Mouse (Mus musculus) A20 (cell line): ENCODE data around the gene Vmn1r82.

Experiments
- DNase-seq: peaks from one replicate; pipeline ENCODE4 v3.0.0-alpha.2; 2011; ENCODE audit warnings: low read depth, low spot score

Vmn1r82 gene

DNA sequence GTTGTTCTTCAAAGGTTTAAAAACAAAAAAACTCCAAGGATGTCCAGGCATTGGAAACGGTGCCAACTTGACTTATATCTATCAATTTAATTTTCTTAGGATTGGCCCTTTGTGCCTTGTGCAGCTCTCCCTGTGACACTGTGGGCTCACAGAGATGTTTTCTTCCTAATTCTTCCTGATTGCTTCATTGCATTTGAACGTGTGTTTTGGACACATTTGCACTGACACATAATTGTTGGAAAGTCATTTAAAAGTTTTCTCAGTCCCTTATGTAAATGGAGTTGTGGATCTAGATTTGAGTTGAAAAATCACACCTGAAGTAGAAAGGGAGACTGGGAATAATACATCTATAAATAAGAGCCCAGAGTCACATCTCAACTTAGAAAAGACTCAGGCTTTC is at the start of gene Vmn1r82:
TSS of gene Vmn1r82 (plus strand) at position 301 of the 400 bp plus-strand sequence.
- DNase-seq: no peak

DNA sequence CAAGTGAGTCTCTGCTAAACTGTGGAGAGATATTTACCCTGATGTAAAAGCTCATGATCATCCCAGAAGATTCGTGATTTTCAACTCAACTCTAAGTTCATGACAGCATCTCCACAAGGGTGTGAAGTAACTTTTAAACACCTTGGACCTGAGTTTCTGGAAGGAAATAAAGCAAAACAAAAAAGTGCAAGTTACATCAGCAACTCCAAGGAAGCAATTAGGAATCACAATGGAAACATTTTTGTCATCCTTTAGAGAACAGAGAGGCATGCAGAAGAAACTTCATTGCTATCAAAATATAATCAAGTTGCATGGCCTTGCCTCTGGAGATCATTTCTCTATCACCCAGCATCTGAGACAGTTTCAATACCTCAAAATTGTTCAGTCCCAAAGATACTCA is 32.1 kb upstream of the Vmn1r82 start, which contains the start of gene Vmn1r81:
TSS of gene Vmn1r81 (minus strand) at position 101 of the 400 bp plus-strand sequence.
- no peak for DNase-seq

DNA sequence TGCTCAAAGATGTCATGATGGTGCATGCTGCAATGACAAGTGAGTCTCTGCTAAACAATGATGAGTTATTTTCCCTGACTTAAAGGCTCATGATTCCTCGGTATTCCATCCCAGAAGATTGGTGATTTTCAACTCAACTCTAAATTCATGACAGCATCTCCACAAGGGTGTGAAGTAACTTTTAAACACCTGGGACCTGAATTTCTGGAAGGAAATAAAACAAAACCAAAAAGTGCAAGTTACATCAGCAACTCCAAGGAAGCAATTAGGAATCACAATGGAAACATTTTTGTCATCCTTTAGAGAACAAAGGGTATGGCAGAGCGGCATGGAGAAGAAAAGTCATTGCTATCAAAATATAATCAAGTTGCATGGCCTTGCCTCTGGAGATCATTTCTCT is 29.2 kb downstream of the Vmn1r82 start, which contains the start of gene Vmn1r83:
TSS of gene Vmn1r83 (minus strand) at position 101 of the 400 bp plus-strand sequence.
- no peak for DNase-seq
